Mouse (Mus musculus) spleen, adult 12 weeks (tissue): Measurements from ENCODE around the gene Psma7.

ENCODE experiments used
- DNase-seq: peaks from one replicate; pipeline ENCODE4 v3.0.0; 2022; ENCODE audit warnings: low spot score

The Psma7 gene

DNA sequence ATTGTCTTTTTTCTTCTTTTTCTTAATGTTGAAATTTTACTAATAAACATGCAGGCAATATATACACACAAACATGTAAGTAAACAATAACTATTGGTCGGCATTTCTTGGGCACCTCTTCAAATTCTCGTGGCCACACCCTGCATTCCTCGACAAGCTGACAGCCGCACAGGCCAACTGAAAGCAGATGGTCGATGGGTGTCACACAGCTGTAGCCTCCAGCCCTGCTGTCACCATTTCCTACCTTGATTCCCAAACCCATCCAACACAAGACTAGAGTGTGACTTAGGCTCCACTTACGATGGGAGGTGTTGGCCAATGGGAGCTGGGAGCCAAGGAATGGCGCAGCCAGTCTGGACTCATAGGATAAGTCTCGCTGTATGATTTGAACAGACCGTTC lies 40.6 kb downstream of the Psma7 start:
- DNase-seq = no peak

DNA sequence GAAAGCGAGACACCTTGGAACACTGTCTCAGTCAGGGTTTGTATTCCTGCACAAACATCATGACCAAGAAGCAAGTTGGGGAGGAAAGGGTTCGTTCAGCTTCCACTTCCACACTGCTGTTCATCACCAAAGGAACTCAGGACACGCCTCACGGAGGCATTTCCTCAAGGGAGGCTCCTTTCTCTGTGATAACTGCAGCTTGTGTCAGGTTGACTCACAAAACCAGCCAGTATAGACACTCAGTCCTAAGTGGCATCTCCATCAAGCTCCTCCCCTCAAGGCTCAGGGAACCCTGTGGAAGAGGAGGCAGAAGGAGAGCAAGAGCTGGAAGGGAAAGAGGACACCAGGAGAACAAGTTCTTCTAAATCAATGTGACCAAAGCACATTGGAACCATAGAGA lies 43.8 kb downstream of the Psma7 start:
- DNase-seq = no peak

DNA sequence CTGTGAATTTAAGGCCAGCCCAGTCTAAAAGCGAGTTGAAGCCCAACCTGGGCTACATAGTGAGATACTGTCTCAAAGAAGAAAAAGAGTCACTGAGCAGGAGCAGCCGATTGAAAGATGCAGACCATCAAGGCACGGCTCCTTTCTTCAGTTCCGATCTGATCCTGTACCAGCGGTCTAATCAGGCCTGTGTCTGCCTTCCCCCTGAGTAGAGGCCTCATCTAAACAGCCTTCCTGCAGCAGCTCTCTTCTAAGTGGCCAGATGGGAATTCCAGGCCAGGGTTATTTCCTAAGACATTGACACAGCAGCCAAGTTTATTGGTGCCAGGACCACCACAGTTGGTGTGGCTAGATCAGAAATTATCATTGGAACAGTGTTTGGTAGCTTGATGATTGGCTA lies 49.2 kb downstream of the Psma7 start:
- no peak for DNase-seq

DNA sequence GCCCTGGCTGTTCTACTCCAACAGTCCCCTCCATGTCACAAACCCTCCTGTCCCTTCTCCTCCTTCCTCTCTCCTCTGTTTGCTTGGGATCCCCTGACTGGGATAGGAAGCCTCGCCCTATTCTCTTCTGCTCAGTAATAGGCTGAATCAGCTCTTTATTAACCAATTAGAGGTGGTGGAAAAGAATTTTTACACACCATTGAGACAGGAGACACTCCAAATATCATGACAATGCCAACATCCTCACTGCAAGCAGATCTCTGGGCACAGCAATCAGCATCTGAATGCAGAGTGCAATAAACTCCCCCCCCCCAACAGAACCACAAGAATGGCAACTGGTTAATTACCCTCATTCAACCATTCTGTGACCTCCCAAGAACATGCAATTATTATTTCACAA lies 53.1 kb downstream of the Psma7 start:
- no peak for DNase-seq

GRCm38 (mm10) chr2:179986437-179987022 lies 55.7 kb downstream of the Psma7 start:
- DNase-seq = no peak
